Mouse (Mus musculus) adrenal gland, adult 8-10 months (tissue): ENCODE data around the gene Pnliprp1. TPM values are rescaled to one million over a fixed set of nuclear protein-coding genes. Genes with fewer than 3 reads are reported as not detected.
A peak's percentile ranks its signal among the peaks of the same experiment; 100 is the strongest.

Experiments
- DNase-seq: peaks from one replicate; pipeline ENCODE4 v3.0.0; 2022
- total RNA-seq, 4 experiments: library from RNA; stranded (reverse); gene quantifications; 2 replicates each; pipeline ENCODE4 v1.2.4; 2022

Gene Pnliprp1
- total RNA-seq, 4 experiments from 2014 or later = not detected

DNA sequence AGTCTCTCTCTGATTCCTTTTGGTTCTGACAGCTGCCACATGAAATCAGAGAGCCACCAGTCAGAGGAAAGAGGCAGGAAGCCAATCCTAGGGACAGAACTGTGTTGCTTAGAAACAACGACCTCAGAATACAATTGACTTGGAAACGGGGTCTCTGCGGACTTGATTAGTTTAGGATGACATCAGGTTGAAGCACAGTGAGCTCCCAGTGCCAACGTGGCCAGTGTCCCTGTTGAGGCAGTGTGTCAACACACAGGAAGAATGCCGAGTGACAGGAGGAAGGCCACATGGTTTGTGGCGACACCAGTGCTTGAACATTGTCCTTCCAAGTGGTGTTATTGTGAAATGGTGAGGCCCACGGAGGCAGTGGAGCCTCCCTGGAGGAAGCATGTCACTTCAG is 55.3 kb downstream of the Pnliprp1 start:
- DNase-seq = peak; percentile 42

DNA sequence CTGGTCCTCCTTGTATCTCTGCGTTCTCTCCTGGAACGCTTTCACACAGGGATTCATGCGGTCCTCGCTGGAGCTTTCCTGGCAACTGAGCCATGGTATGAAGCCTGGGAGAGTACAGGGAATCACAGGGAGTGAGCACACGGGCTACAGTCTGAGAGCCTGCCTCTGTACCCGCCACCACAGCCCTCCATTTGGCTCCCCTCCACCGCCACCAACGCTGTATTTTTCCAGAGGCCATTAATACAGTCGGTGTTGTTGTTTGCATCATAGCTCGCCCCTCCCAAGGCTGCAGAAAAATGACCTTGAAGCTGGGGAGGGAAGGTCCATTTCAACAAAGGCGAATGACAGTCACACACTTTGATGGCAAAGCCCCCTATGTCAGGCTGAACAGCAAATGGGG is 60.5 kb downstream of the Pnliprp1 start:
- peak; percentile 27 for DNase-seq

Other genes with a start within 250 kb of the Pnliprp1 start
- not detected for gene Ccdc172, start 216.9 kb upstream of the Pnliprp1 start, total RNA-seq
- not detected for gene Pnlip, start 76.4 kb upstream of the Pnliprp1 start, total RNA-seq
- gene Pnliprp2, start 30.8 kb downstream of the Pnliprp1 start, total RNA-seq = not detected
- gene 1700019N19Rik, start 65.6 kb downstream of the Pnliprp1 start, total RNA-seq = under 1 TPM in 1 of 4 experiments, not detected in 3; 0.28 TPM
- under 1 TPM; 0.24 to 0.71 (median 0.29) TPM for gene Eno4, start 214.5 kb downstream of the Pnliprp1 start, total RNA-seq
- 100 to 1,000 TPM in 3 of 4 experiments, 10 to 100 TPM in 1; 90.2 to 190 (median 131) TPM for gene Hspa12a, start 214.8 kb downstream of the Pnliprp1 start, total RNA-seq